Mouse (Mus musculus) cerebral cortex, adult 2 months (tissue): ENCODE measurements around the gene Cltb.

Experiments used
- WGBS: fragments of 180-500 bp; shearing (Covaris S2); methylation state at CpG from one replicate; pipeline ENCODE4 v1.1.7; 2018; 5-methylcytosine and 5-hydroxymethylcytosine counted together

Gene Cltb

DNA sequence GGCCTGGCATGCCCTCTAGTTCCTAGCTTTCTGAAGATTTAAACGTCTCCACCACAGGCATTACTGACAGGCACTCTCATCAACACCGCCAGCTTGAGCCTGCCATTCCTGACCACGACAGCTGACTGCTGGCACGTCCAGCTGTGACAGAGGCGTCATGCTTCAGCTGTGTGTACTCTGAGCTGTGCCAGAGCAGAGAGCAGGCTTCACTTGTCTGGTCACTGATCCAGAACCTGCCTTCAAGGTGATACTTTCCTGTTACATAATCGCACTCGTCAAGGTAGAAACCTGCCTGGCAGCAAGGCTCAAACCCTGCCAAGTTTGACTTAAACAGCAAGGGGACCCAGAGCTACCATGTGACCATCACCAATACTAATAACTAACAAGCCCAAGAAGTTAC lies 48.6 kb downstream of the Cltb start:
- 62% methylated on average over 7 of the region's 7 CpGs for WGBS

DNA sequence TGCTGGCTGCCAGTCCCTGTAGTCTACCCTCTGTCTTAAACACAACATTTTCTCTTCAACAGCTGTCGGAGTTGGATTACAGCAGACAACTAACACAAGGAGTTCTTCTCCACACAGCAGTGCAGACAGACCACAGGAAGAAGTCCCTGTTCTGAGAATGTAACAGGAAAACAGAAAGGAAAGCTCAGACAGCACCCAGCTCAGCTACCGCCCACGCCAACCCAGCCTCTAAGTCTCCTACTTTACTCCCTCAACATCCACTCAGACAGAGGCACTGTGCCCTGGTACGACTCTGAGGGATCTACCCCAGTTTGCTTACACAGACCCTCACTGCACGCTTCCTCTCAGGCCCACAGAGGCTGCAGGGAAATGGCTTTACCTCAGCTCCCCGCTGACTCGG lies 50.5 kb downstream of the Cltb start:
- WGBS = 62% methylated on average over 7 of the region's 7 CpGs

DNA sequence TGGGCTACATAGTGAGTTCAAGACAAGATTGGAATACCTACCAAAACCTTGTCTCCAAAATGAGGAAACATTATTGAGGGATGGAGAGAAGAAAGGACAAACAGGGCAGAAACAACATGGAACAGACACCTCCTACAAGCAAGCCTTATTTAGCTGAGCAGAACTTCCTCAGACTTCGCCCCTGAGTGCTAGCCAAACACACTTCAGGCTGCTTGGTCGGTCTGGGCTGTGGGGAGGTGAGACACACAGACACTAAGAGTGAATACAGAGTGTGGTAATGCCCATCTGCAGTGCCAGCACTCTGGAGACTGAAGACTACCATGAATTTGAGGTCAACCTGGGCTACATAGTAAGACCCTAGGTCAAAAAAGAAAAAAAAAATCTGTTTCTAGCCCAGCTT lies 51.5 kb downstream of the Cltb start:
- WGBS = 39% methylated on average over 2 of the region's 2 CpGs

DNA sequence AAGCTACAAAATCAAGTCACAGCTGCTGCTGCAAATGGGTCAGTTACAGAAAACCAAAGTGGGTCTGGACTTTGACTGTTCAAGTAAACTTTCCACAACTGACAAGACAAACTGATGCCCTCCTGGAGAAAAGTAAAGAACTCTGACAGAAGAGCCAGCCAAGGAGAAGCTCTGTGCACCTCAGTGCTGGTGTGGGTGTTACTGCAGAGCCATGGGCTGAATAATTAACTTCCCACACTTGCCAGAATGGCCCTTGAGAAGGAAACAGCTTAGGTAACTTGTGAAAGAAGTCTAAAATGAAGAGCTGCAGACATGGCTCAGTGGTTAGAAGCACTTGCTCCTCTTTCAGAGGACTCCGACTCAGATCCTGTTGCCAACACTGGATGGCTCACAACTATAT lies 53.5 kb downstream of the Cltb start:
- 62% methylated on average over 1 of the region's 1 CpGs for WGBS

DNA sequence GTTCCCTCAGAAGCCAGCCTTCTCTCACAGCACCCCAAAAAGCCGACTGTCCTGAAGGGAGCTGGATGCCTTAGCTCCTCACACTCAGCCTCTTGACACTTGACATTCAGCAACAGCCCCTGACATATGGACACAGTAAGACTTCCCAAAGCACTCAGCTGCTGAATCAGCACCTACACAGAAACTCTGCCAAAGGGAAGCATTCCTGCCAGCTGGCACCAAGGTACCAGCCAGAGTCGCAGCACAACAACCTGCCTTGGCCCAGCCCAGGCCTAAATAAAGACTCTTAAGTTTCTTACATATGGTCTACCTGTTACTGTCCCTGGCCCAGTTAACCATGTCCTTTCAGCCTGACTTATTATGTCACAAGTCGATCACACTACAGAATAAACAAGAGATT lies 54.3 kb downstream of the Cltb start:
- WGBS = 50% methylated on average over 3 of the region's 3 CpGs

DNA sequence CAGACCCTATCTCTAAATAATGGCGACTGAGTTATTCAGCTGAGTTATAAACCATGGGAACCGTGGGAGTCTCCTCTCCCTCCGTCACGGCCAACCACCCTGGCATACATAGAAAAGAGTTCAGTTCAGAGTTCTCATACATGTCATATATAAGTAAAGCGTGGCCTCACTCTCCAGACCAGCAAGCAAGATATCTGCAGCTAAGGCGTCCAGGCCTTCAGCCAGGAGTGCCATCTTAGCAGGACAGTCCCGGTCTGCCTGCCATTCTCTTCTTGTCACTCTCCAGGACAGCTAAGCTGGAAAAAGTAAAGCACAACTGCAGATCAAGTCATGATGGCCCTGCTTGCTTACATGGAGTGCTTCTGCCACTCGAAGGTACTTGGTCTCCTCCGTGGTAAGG lies 55.0 kb downstream of the Cltb start:
- 90% methylated on average over 9 of the region's 9 CpGs for WGBS

DNA sequence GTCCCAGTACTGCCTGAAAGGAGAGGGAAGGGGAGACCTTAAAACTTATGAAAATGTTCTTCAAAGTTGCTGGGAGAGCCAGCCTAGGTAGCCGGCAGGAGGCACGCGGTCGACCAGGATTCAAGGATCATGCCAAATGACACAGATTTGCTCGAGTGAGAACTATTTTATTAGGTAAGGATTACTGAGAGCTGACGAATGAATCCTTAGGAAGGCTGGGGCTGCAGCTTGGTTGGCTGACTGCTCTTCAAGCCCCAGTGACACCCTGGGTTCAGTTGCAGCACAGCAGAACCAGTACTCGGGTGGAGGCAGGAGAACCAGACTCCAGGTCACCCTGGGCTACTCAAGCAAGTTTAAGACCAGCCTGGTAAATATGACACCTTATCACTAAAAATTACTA lies 63.1 kb downstream of the Cltb start:
- 81% methylated on average over 7 of the region's 7 CpGs for WGBS
